Mouse (Mus musculus): ENCODE measurements around the gene Csn1s2a.
A peak's percentile ranks its signal among the peaks of the same experiment; 100 is the strongest.
"Not testable (repeated sequence)": the region's sequence is repeated elsewhere in the genome, so short reads cannot be mapped to it uniquely, and the experiment has no call there.

Gene Csn1s2a

GRCm38 (mm10) chr5:87774267-87774666, at the start of gene Csn1s2a:
Gene Csn1s2a (plus strand): TSS chr5:87774567.
- DNase-seq (ENCODE audit: low read depth, low spot score): no peak

GRCm38 (mm10) chr5:87734821-87735220, 39.5 kb upstream of the Csn1s2a start:
- DNase-seq (ENCODE audit: low read depth, low spot score): no peak

DNA sequence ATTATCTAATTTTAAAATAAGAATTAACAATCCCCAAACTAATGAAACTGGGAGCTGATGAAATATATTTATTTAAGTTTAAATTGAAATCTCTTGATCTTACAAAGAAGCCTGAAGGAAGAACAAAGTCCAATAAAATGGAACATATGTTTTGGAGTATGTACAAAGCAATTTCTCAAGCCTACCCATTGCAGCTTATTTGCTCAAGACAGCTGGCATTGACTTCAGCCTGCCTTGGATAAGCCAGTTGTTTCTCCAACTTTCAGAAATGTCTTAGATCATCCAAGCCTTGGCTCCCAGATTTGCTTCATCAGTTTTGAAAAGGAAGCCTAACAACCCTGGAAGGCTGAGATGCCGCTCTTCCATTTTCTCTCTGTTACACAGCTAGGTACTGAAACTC, 20.9 kb upstream of the Csn1s2a start:
- DNase-seq (ENCODE audit: low read depth, low spot score): no peak

DNA sequence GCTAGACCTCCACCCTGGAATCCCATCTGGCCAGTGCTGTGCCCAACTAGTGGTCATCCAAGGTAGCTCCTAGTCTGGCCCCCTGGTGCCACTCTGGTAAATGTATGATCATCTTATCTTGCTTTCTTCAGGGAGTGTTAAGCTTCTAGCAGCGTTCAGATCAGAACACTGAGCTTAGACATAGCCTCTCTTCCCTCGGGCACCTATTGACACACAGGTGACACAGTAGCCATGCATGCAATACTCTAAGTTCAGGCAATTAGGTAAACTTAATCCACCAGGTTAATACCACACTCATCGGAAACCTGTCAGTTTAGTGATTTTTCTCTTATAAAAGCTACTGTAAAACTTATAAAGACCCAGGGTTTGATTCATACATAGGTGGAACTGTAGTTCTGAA, 9.8 kb upstream of the Csn1s2a start:
- DNase-seq (ENCODE audit: low read depth, low spot score): no peak

- DNase-seq (ENCODE audit: low read depth, low spot score): not testable (repeated sequence)
Measured at GRCm38 (mm10) chr5:87772151-87772550, 2.2 kb upstream of the Csn1s2a start.

DNA sequence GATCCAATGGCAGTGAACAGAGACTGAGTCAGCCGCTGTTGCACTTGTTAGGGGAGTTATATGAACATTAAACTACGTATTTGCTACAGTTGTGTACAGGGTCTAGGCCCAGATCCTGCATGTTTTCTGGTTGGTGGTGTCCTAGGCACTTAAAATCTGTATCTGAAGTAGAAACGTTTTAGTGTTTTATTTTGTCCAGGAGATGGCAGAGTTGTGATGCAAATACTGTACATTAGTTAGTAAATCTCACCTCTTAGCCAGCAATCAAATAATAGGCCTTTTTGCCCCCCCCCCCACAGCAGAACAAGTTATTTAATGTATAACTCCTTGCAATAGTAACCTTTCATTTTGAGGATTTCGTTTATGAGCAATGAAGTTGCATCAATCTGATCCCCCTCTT, 8.4 kb downstream of the Csn1s2a start:
- DNase-seq (ENCODE audit: low read depth, low spot score): peak; percentile 30

- no peak for DNase-seq (ENCODE audit: low read depth, low spot score)
Measured at GRCm38 (mm10) chr5:87807782-87808181, 33.4 kb downstream of the Csn1s2a start, which contains the start of gene Csn1s2b. Gene Csn1s2b (plus strand): TSS chr5:87808082.

- peak; percentile 16 for DNase-seq (ENCODE audit: low read depth, low spot score)
Measured at GRCm38 (mm10) chr5:87809253-87809652, 34.9 kb downstream of the Csn1s2a start.

- DNase-seq (ENCODE audit: low read depth, low spot score): no peak
Measured at GRCm38 (mm10) chr5:87825386-87825785, 51.0 kb downstream of the Csn1s2a start, which contains the start of gene Prr27. Gene Prr27 (plus strand): TSS chr5:87825686.

Data from A20 (cell line).